ENCODE assay signal across 21 mouse cellular contexts in the genomic region with DNA sequence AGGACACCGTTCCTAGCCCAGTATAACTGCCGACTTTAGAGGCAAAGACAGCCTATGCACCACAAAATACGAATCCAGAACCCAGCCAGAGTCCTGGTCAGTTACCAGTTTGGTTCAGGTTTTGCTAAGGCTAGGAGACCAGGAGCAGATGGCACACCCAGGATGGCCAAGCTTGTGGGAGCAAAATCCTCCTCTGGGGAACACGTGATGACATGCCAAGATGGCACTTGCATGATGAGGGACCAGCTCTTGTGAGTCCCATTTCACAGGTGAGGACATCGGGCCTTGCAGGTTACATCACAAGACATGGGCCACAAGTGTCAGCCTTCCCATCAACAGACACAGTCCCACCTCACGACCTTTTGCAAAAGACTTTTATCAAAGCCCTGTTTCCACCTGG. TPM values are rescaled to one million over a fixed set of nuclear protein-coding genes. Genes with fewer than 3 reads are reported as not detected.
A peak's percentile ranks its signal among the peaks of the same experiment; 100 is the strongest.
DNase-seq lines count a peak whose midpoint lies in the region; ATAC-seq lines count a peak whose summit lies in the region.
"Had no signal": no experiment of that assay in that cellular context is flagged by ENCODE, and none has a peak within 500 bp of the region (broad histone marks: within the 10 kb centered on the region; RNA-seq: fewer than 3 reads in every experiment).

No protein-coding gene starts in this region.

- 80% methylated on average over 6 of the region's 6 CpGs for WGBS in hindbrain, embryonic 14.5 days
- WGBS in hindbrain, embryonic 11.5 days: 79% methylated on average over 6 of the region's 6 CpGs
- 82% methylated on average over 6 of the region's 6 CpGs for WGBS in embryonic facial prominence, embryonic 10.5 days
- 87% methylated on average over 6 of the region's 6 CpGs for WGBS in midbrain, embryonic 13.5 days

- H3K4me2 ChIP-seq in hindbrain, embryonic 14.5 days (replicated peaks): peak overlapping the region; percentile 95
- H3K4me2 ChIP-seq in hindbrain, embryonic 11.5 days (replicated peaks; ENCODE audit: low read depth, low read length): no peak overlapping the region
- peak overlapping the region; percentile 95; the same call in 1 of the 2 replicates for H3K4me2 ChIP-seq in midbrain, embryonic 13.5 days (replicated peaks)

- H3K27ac ChIP-seq in hindbrain, embryonic 14.5 days: no peak overlapping the region
- no peak overlapping the region for H3K27ac ChIP-seq in hindbrain, embryonic 11.5 days (ENCODE audit: low read depth, low read length)
- H3K27ac ChIP-seq in embryonic facial prominence, embryonic 10.5 days (replicated peaks): no peak overlapping the region
- no peak overlapping the region for H3K27ac ChIP-seq in midbrain, embryonic 13.5 days
- H3K27ac ChIP-seq: kidney, embryonic 15.5 days; limb, embryonic 15.5 days had no signal

- no peak overlapping the region for H3K4me3 ChIP-seq in hindbrain, embryonic 14.5 days (replicated peaks; ENCODE audit: low read length)
- no peak overlapping the region for H3K4me3 ChIP-seq in hindbrain, embryonic 11.5 days (ENCODE audit: low read depth, low read length)
- peak overlapping the region; percentile 65; the same call in 1 of the 2 replicates for H3K4me3 ChIP-seq in embryonic facial prominence, embryonic 10.5 days
- peak overlapping the region; percentile 57; the same call in 1 of the 2 replicates for H3K4me3 ChIP-seq in midbrain, embryonic 13.5 days (replicated peaks)
- H3K4me3 ChIP-seq: erythroblast, embryonic 14.5 days had no signal

- no peak for ATAC-seq in hindbrain, embryonic 14.5 days (ENCODE audit: low FRiP score)
- no peak for ATAC-seq in hindbrain, embryonic 11.5 days (ENCODE audit: low FRiP score)
- ATAC-seq in midbrain, embryonic 13.5 days: no peak
- ATAC-seq: intestine, postnatal 0 days; lung, postnatal 0 days had no signal

- H3K9me3 ChIP-seq in hindbrain, embryonic 14.5 days (ENCODE audit: control insufficient read depth, low read length): no peaks in the 10 kb centered on the region
- no peaks in the 10 kb centered on the region for H3K9me3 ChIP-seq in hindbrain, embryonic 11.5 days (ENCODE audit: control insufficient read depth, low read length)
- no peaks in the 10 kb centered on the region for H3K9me3 ChIP-seq in embryonic facial prominence, embryonic 10.5 days
- H3K9me3 ChIP-seq in midbrain, embryonic 13.5 days: no peaks in the 10 kb centered on the region
- H3K9me3 ChIP-seq: kidney, embryonic 15.5 days; limb, embryonic 15.5 days had no signal

- H3K4me1 ChIP-seq in hindbrain, embryonic 14.5 days (replicated peaks; ENCODE audit: control insufficient read depth, insufficient read depth, low read length): peaks cover 16% of the 10 kb centered on the region
- H3K4me1 ChIP-seq in hindbrain, embryonic 11.5 days (replicated peaks; ENCODE audit: control insufficient read depth, insufficient read depth, low read length): peaks cover 20% of the 10 kb centered on the region
- peaks cover 55% of the 10 kb centered on the region for H3K4me1 ChIP-seq in embryonic facial prominence, embryonic 10.5 days
- peaks cover 47% of the 10 kb centered on the region for H3K4me1 ChIP-seq in midbrain, embryonic 13.5 days (replicated peaks)

- no peaks in the 10 kb centered on the region for H3K36me3 ChIP-seq in hindbrain, embryonic 14.5 days (replicated peaks; ENCODE audit: control insufficient read depth, insufficient read depth)
- no peaks in the 10 kb centered on the region for H3K36me3 ChIP-seq in hindbrain, embryonic 11.5 days (ENCODE audit: control insufficient read depth, insufficient read depth, low read length)
- H3K36me3 ChIP-seq in embryonic facial prominence, embryonic 10.5 days (replicated peaks): no peaks in the 10 kb centered on the region
- no peaks in the 10 kb centered on the region for H3K36me3 ChIP-seq in midbrain, embryonic 13.5 days
- H3K36me3 ChIP-seq: kidney, embryonic 15.5 days; limb, embryonic 15.5 days had no signal

- DNase-seq in hindbrain, embryonic 14.5 days (ENCODE audit: low spot score): no peak
- DNase-seq in hindbrain, embryonic 11.5 days (ENCODE audit: low spot score): no peak
- peak; percentile 67 for DNase-seq in brain, adult 2 months (ENCODE audit: low read depth, low spot score)
- no peak for DNase-seq in embryonic facial prominence, embryonic 10.5 days (ENCODE audit: low spot score)
- no peak for DNase-seq in adrenal gland, adult 8-10 months
- DNase-seq in lung, postnatal 4 days: no peak
- DNase-seq: adrenal gland, postnatal 10 days; cerebellum, adult 11 months; gastrocnemius, postnatal 14 days; right cerebral cortex, postnatal 14 days; spleen, adult 18-20 months; thymus, postnatal 25 days had no signal

- no peak overlapping the region for H3K9ac ChIP-seq in hindbrain, embryonic 14.5 days
- H3K9ac ChIP-seq in hindbrain, embryonic 11.5 days (ENCODE audit: low read depth, low read length): no peak overlapping the region
- H3K9ac ChIP-seq in midbrain, embryonic 13.5 days (replicated peaks): no peak overlapping the region
- H3K9ac ChIP-seq: kidney, embryonic 15.5 days; limb, embryonic 15.5 days had no signal

- H3K27me3 ChIP-seq in hindbrain, embryonic 14.5 days (ENCODE audit: control insufficient read depth, insufficient read depth, low read length): peaks cover 35% of the 10 kb centered on the region
- peaks cover 38% of the 10 kb centered on the region for H3K27me3 ChIP-seq in hindbrain, embryonic 11.5 days (ENCODE audit: control insufficient read depth, insufficient read depth, low read length)
- H3K27me3 ChIP-seq in embryonic facial prominence, embryonic 10.5 days (replicated peaks; ENCODE audit: low read depth, poor library complexity, severe bottlenecking): peaks cover 96% of the 10 kb centered on the region
- H3K27me3 ChIP-seq in midbrain, embryonic 13.5 days: peaks cover 72% of the 10 kb centered on the region

RNA-seq across cellular contexts. Expression of gene Nxph3, which starts 2.0 kb away (rescaled TPM):
- polyA plus RNA-seq in hindbrain, embryonic 14.5 days (2014; fragmentation: Nextera tagmentation; extraction: Ambion mirVana): 2.0 and 2.2 TPM in 2 replicates
- polyA plus RNA-seq in hindbrain, embryonic 11.5 days (2014; fragmentation: Nextera tagmentation; extraction: Ambion mirVana): 0.22 and 0.69 TPM in 2 replicates
- polyA plus RNA-seq in embryonic facial prominence, embryonic 10.5 days (2016; fragmentation: Nextera tagmentation; extraction: Ambion mirVana): 0.50 and 0.54 TPM in 2 replicates
- polyA plus RNA-seq in midbrain, embryonic 13.5 days (2015; fragmentation: Nextera tagmentation; extraction: Ambion mirVana): 1.2 and 1.9 TPM in 2 replicates
- 1 to 10 TPM; 3.0 to 5.8 (median 3.9) TPM for total RNA-seq in adrenal gland, adult 8-10 months (2022)
- total RNA-seq: hematopoietic stem cell, adult 5-6 weeks; megakaryocyte progenitor cell, adult 5-6 weeks had no signal
- polyA plus RNA-seq: erythroblast, embryonic 14.5 days; liver, embryonic 16.5 days had no signal

Comparison
In these comparisons a context has a peak if more than half of its experiments do, and no peak if none do; other contexts are left out.
1. H3K4me3 ChIP-seq: peak in embryonic facial prominence, embryonic 10.5 days (single experiment) and midbrain, embryonic 13.5 days (single experiment); none in hindbrain, embryonic 14.5 days (single experiment) and hindbrain, embryonic 11.5 days (single experiment).